Mouse (Mus musculus): ENCODE data around the gene Lrrc36.

DNA sequence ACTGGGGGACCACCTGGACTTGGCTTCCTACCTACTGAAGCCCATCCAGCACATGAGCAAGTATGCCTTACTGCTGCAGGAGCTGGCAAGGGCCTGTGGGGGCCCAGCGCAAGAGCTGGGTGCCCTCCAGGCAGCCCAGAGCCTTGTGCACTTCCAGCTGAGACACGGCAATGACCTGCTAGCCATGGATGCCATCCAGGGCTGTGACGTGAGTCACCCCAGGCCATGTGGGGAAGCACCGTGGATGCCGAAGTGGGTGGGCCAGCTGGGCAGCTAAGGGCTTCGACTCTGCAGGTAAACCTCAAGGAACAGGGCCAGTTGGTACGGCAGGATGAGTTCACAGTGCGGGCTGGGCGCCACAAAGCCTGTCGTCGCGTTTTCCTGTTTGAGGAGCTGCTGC lies 33.1 kb upstream of the Lrrc36 start:
- TF ChIP-seq GATA1 (IDR thresholded peaks at IDR 0.05; ENCODE audit: borderline replicate concordance, low read length) (no peak), FLI1 (IDR thresholded peaks at IDR 0.05; ENCODE audit: low read length) (no peak)
